Mouse (Mus musculus): ENCODE data around the gene Ercc6l2. TPM values are rescaled to one million over a fixed set of nuclear protein-coding genes. Genes with fewer than 3 reads are reported as not detected.

Ercc6l2 gene
- total RNA-seq, 2 experiments from 2014 or later: 15.1 to 16.8 TPM

DNA sequence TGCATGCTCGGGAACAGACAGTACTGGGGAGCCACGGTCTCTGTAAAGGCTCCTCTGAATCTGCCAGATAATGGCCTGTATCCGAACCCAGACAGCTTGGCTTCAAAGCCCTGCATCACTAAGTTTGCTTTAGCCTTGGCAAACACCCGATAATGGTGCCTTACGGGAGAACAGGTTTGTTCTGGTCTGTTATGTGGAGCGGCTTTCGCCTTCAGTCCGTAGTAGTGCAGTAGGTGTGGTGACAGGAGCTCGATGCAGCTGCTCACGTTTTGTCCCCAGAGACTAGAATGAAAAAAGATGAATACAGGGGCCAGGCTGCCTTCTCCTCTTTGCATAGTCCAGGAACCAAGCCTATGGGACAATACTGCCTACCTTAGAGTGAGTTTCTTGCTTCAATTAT lies 115.5 kb downstream of the Ercc6l2 start:
- DNase-seq: no peak

DNA sequence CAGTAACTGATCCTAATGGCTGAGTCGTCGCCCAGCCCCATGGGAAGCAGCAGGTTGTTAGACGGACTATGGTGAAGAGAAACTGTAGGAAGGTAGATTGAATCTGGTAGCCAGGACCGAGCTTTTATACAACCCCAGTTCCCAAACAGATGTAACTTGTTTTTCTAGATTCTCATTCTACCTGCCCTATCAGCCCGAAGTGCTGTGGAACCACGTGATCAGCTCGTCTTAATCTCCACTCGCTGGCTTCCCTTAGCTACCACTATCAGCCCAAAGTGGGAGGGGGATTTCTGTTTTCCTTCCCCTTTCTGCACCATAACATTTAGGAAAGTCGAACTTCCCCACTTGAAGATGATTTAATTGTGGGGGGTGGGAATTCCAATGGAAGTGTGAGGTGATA lies 121.3 kb downstream of the Ercc6l2 start:
- no peak for DNase-seq

DNA sequence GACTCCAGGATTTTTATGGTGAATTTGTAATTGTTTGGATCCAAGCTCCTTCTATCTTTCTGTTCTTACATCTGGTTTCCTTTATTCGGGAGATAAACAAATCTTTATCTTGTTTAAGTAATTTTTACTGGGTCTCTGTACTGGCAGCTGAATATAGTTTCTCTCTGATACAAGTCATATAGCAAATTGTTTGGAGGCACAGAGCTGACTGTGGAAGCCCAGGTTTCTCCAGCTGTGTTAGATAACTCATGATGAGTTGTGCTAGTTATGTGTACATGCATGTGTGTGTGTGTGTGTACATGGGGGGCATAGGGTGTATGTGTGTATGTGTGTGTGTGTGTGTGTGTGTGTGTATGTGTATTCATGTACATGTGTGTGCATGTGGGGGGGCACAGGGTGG lies 125.2 kb downstream of the Ercc6l2 start:
- no peak for DNase-seq

DNA sequence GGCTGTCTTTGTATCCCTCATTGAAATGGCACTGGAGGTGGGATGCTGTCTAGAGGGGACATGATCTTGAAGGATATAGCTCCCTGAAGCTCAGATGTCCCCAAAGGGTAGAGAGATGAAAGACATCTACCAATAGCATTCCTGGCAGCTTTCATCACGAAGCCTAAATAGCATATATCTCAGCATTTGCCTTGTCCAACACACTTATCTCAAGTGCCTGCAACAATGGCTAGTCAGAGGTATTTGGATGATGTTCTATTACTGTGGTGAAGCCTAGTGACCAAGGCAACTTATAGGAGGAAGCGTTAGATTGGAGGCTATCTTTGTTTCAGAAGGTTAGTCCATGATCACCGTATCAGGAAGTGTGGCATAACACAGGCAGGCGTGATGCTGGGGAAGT lies 126.1 kb downstream of the Ercc6l2 start:
- DNase-seq: no peak

DNA sequence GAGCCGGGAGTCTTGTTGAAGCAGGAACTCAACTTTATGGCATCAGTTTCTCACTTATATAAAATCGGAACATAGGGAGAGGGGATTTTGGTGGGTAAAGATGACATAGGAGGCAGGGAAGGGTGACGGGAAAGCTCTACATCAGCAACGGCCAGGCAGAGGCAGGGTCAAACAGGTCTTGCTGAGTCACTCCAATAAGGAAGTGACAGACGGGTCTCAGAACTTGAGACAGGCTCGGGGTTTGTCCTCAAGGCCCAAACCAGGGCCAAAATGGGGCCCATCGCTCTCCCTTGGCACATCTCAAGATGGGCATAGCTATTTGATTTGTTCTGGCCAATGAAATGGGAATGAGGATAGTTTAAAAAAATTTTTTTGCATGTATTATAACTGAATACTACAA lies 128.6 kb downstream of the Ercc6l2 start:
- no peak for DNase-seq

DNA sequence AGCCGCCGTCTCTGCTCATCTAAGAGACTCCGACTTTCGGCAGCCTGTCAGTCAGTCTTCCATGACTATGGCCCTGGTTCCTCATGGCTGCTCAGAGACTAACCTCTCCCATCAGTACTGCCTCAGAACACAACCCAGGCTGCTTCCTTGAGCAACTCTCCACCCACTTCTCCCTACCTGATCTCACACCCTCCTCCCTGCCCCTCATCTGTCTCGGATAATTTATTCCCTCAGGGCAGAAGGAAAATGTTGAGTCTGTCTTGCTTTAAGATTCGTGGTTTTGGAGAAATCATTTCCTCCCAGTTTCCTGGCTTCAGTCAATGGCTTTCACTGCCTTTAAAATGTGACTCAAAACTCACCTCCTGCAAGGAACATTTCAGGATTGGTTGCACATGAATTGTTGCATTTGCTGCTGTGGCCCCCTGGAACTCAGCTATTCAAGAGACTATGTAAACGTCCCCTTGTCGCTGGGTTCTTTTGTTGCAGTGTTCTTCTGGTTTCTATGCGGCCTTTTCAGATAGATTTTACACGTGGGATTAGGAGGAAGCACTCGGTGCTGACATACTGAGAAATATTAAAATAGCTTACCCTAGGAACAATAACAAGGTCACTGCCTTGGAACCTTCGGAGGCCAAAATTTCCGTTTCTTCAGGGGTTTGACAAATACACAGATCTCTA lies 129.4 kb downstream of the Ercc6l2 start:
- DNase-seq: no peak

Other genes with a start within 250 kb of the Ercc6l2 start
- 10 to 100 TPM; 13.6 to 20.3 TPM for gene Ptch1, start 241.6 kb upstream of the Ercc6l2 start, total RNA-seq (2021)